Mouse (Mus musculus) MEL (cell line): Measurements from ENCODE around the gene Pou6f1. TPM values are rescaled to one million over a fixed set of nuclear protein-coding genes. Genes with fewer than 3 reads are reported as not detected.

Source experiments
- DNase-seq: peaks from one replicate; pipeline ENCODE4 v3.0.0; 2011; ENCODE audit warnings: low read depth, low spot score
- H3K27ac ChIP-seq: 2 replicates; pipeline ENCODE4 v1.5.1; 2012; ENCODE audit warnings: low read depth, mild to moderate bottlenecking, control low read depth, low read length, moderate library complexity; ENCODE audit not compliant: control insufficient read depth
- H3K27me3 ChIP-seq, 2 experiments: fragments of 150-350 bp in 1 of 2; sonication (generic) in 1 of 2; 2 replicates each; pipeline ENCODE4 v1.6.1; 2012; ENCODE audit warnings: low read length in 2 of 2, mild to moderate bottlenecking in 2 of 2, improper control_type of control experiment in 1 of 2, moderate library complexity in 1 of 2; ENCODE audit not compliant: insufficient read depth in 2 of 2, control insufficient read depth in 1 of 2
- H3K36me3 ChIP-seq, 2 experiments: 2 replicates each; pipeline ENCODE4 v1.6.1; 2012 to 2014; ENCODE audit warnings: low read length in 2 of 2, improper control_type of control experiment in 1 of 2, inconsistent platforms in 1 of 2, mild to moderate bottlenecking in 1 of 2; ENCODE audit not compliant: insufficient read depth in 2 of 2, control insufficient read depth in 1 of 2
- H3K4me1 ChIP-seq, 2 experiments: fragments of 150-350 bp in 1 of 2; sonication (generic) in 1 of 2; 2 replicates each; pipeline ENCODE4 v1.6.1; 2012; ENCODE audit warnings: low read length in 2 of 2, improper control_type of control experiment in 1 of 2, mild to moderate bottlenecking in 1 of 2; ENCODE audit not compliant: insufficient read depth in 2 of 2, control insufficient read depth in 1 of 2
- H3K4me3 ChIP-seq, 2 experiments: fragments of 150-350 bp in 1 of 2; sonication (generic) in 1 of 2; 2 replicates each; pipeline ENCODE4 v1.5.1; 2012; ENCODE audit warnings: low read depth in 2 of 2, low read length in 2 of 2, mild to moderate bottlenecking in 2 of 2, moderate library complexity in 2 of 2, control low read depth in 1 of 2, improper control_type of control experiment in 1 of 2; ENCODE audit not compliant: control insufficient read depth in 1 of 2, insufficient read depth in 1 of 2
- H3K79me2 ChIP-seq: 2 replicates; pipeline ENCODE4 v1.6.1; 2012; ENCODE audit warnings: mild to moderate bottlenecking, low read length, moderate library complexity; ENCODE audit not compliant: control insufficient read depth, poor library complexity, insufficient read depth
- H3K9ac ChIP-seq: 2 replicates; pipeline ENCODE4 v1.6.1; 2012; ENCODE audit warnings: low read depth, mild to moderate bottlenecking, control low read depth, low read length, moderate library complexity; ENCODE audit not compliant: control insufficient read depth, poor library complexity, severe bottlenecking
- H3K9me3 ChIP-seq: fragments of 150-350 bp; sonication (generic); replicated peaks from 2 replicates; pipeline ENCODE4 v1.6.1; 2012; ENCODE audit warnings: mild to moderate bottlenecking, low read length, improper control_type of control experiment, moderate library complexity; ENCODE audit not compliant: insufficient read depth
- CTCF ChIP-seq, 3 experiments: IDR thresholded peaks in 2 of 3; conservative IDR thresholded peaks in 1 of 3; 2 replicates each; pipeline ENCODE4 v1.5.1; 2011 to 2012; ENCODE audit warnings: low read length in 3 of 3, low read depth in 2 of 3, mild to moderate bottlenecking in 2 of 3, improper control_type of control experiment in 1 of 3, inconsistent platforms in 1 of 3, mixed read lengths in 1 of 3, moderate library complexity in 1 of 3; ENCODE audit not compliant: control insufficient read depth in 1 of 3, insufficient read depth in 1 of 3, poor library complexity in 1 of 3, severe bottlenecking in 1 of 3
- E2F4 ChIP-seq: IDR thresholded peaks from 2 replicates; pipeline ENCODE4 v1.6.1; 2011; ENCODE audit warnings: low read depth, low read length, improper control_type of control experiment, borderline replicate concordance
- ETS1 ChIP-seq: IDR thresholded peaks from 2 replicates; pipeline ENCODE4 v1.6.1; 2012; ENCODE audit warnings: low read depth, mild to moderate bottlenecking, inconsistent platforms, low read length, improper control_type of control experiment, moderate library complexity
- GATA1 ChIP-seq: IDR thresholded peaks from 2 replicates; pipeline ENCODE4 v1.6.1; 2011; ENCODE audit warnings: low read depth, low read length, improper control_type of control experiment
- HCFC1 ChIP-seq: IDR thresholded peaks from 2 replicates; pipeline ENCODE4 v1.6.1; 2012; ENCODE audit warnings: low read depth, mild to moderate bottlenecking, inconsistent platforms, low read length, improper control_type of control experiment, moderate library complexity
- JUND ChIP-seq: IDR thresholded peaks from 2 replicates; pipeline ENCODE4 v1.6.1; 2011; ENCODE audit warnings: low read depth, mild to moderate bottlenecking, improper control_type of control experiment, low read length
- KAT2A ChIP-seq: conservative IDR thresholded peaks from 2 replicates; pipeline ENCODE4 v1.6.1; 2012; ENCODE audit warnings: low read depth, low read length, improper control_type of control experiment, inconsistent platforms
- MXI1 ChIP-seq: IDR thresholded peaks from 2 replicates; pipeline ENCODE4 v1.6.1; 2011; ENCODE audit warnings: mild to moderate bottlenecking, low read depth, low read length, improper control_type of control experiment
- NRF1 ChIP-seq: IDR thresholded peaks from 2 replicates; pipeline ENCODE4 v1.6.1; 2014; ENCODE audit warnings: low read depth, mild to moderate bottlenecking, inconsistent platforms, low read length, improper control_type of control experiment, moderate library complexity; ENCODE audit not compliant: poor library complexity, insufficient read depth, severe bottlenecking
- POLR2A ChIP-seq, 2 experiments: IDR thresholded peaks; 2 replicates each; pipeline ENCODE4 v1.6.1; 2011 to 2012; ENCODE audit warnings: low read length in 2 of 2, mild to moderate bottlenecking in 2 of 2, control low read depth in 1 of 2, improper control_type of control experiment in 1 of 2, low read depth in 1 of 2, moderate library complexity in 1 of 2; ENCODE audit not compliant: control insufficient read depth in 1 of 2, insufficient read depth in 1 of 2, poor library complexity in 1 of 2
- POLR2AphosphoS5 ChIP-seq: IDR thresholded peaks from 2 replicates; pipeline ENCODE4 v1.6.1; 2012; ENCODE audit warnings: low read depth, borderline replicate concordance, mild to moderate bottlenecking, inconsistent platforms, low read length, moderate library complexity, mixed read lengths
- RCOR1 ChIP-seq: IDR thresholded peaks from 2 replicates; pipeline ENCODE4 v1.6.1; 2012; ENCODE audit warnings: low read depth, mild to moderate bottlenecking, inconsistent platforms, low read length, improper control_type of control experiment
- SMC3 ChIP-seq: IDR thresholded peaks from 2 replicates; pipeline ENCODE4 v1.6.1; 2011; ENCODE audit warnings: low read depth, low read length, improper control_type of control experiment
- TAL1 ChIP-seq: IDR thresholded peaks from 2 replicates; pipeline ENCODE4 v1.6.1; 2012; ENCODE audit warnings: mild to moderate bottlenecking, inconsistent platforms, low read length, moderate library complexity, mixed read lengths
- TBP ChIP-seq: IDR thresholded peaks from 2 replicates; pipeline ENCODE4 v1.8.0; 2011; ENCODE audit warnings: low read depth, low read length, improper control_type of control experiment
- TCF12 ChIP-seq: IDR thresholded peaks from 2 replicates; pipeline ENCODE4 v1.6.1; 2014; ENCODE audit warnings: low read depth, mild to moderate bottlenecking, inconsistent platforms, low read length, improper control_type of control experiment, moderate library complexity
- USF2 ChIP-seq, 2 experiments: IDR thresholded peaks; 2 replicates each; pipeline ENCODE4 v1.6.1; 2011 to 2012; ENCODE audit warnings: improper control_type of control experiment in 2 of 2, low read length in 2 of 2, borderline replicate concordance in 1 of 2, inconsistent platforms in 1 of 2, low read depth in 1 of 2, mild to moderate bottlenecking in 1 of 2; ENCODE audit not compliant: insufficient read depth in 1 of 2
- ZC3H11A ChIP-seq: IDR thresholded peaks from 2 replicates; pipeline ENCODE4 v1.6.1; 2012; ENCODE audit warnings: low read depth, mild to moderate bottlenecking, inconsistent platforms, low read length, improper control_type of control experiment
- ZMIZ1 ChIP-seq: IDR thresholded peaks from 2 replicates; pipeline ENCODE4 v1.6.1; 2012; ENCODE audit warnings: low read depth, mild to moderate bottlenecking, inconsistent platforms, low read length, improper control_type of control experiment, moderate library complexity
- polyA plus RNA-seq, 2 experiments: library from polyadenylated mRNA; stranded (reverse) in 1 of 2; unstranded in 1 of 2; fragments of >175 nt in 1 of 2; fragments of >200 nt in 1 of 2; gene quantifications; 2 replicates each; pipeline versions ENCODE4 v1.2.1 to v1.2.4; 2012; ENCODE audit warnings: low replicate concordance in 2 of 2, low read depth in 1 of 2; ENCODE audit not compliant: insufficient read length in 2 of 2, insufficient read depth in 1 of 2, missing spikeins in 1 of 2
- total RNA-seq: library from RNA; depleted of rRNA; stranded (reverse); fragments of 300-350 nt; gene quantifications from 2 replicates; pipeline ENCODE4 v1.2.3, GENCODE M21; 2012

Gene Pou6f1
- total and polyA plus RNA-seq, 3 experiments: 0.46 to 2.5 TPM; not detected in 1

- no peak for DNase-seq
- peaks cover 0 to 1% of the 10 kb centered on the region in 2 experiments; a peak in 1 of 4 replicates for H3K4me1 ChIP-seq
- H3K4me3 ChIP-seq: no peak overlapping the region
- peaks cover 7 to 10% of the 10 kb centered on the region in 2 experiments for H3K36me3 ChIP-seq
- no peaks in the 10 kb centered on the region for H3K27me3 ChIP-seq
- H3K27ac ChIP-seq: no peak overlapping the region
- H3K9ac ChIP-seq: no peak overlapping the region
- H3K9me3 ChIP-seq: no peaks in the 10 kb centered on the region
- no peak for TF ChIP-seq KAT2A
- TF ChIP-seq, all 39 proteins: peak for 0
- H3K79me2 ChIP-seq: no peaks in the 10 kb centered on the region
Measured at GRCm38 (mm10) chr15:100624435-100624834, 24.7 kb upstream of the Pou6f1 start.

- no peak for TF ChIP-seq MXI1
- TF ChIP-seq TAL1: no peak
- no peak for TF ChIP-seq JUND
- TF ChIP-seq SMC3: no peak
- no peak for TF ChIP-seq ETS1
- TF ChIP-seq E2F4: no peak
- no peak for TF ChIP-seq POLR2AphosphoS5
- TF ChIP-seq NRF1: no peak
- no peak for TF ChIP-seq ZMIZ1
- no peak for TF ChIP-seq TBP
- no peak for TF ChIP-seq HCFC1
- TF ChIP-seq POLR2A (IDR thresholded peaks at IDR 0.05; ENCODE audit: control insufficient read depth in 1 of 2, insufficient read depth in 1 of 2, low read depth in 1 of 2, low read length in 2 of 2, poor library complexity in 1 of 2): no peak
- TF ChIP-seq KAT2A: no peak
- no peak for TF ChIP-seq ZC3H11A
- no peak for TF ChIP-seq USF2 (IDR thresholded peaks at IDR 0.05; ENCODE audit: borderline replicate concordance in 1 of 2, insufficient read depth in 1 of 2, low read depth in 1 of 2, low read length in 2 of 2)
- no peak for TF ChIP-seq CTCF (IDR thresholded peaks at IDR 0.05 in 2 of 3, conservative IDR thresholded peaks at IDR 0.05 in 1 of 3; ENCODE audit: control insufficient read depth in 1 of 3, insufficient read depth in 1 of 3, low read depth in 2 of 3, low read length in 3 of 3, poor library complexity in 1 of 3, severe bottlenecking in 1 of 3)
- no peak for TF ChIP-seq GATA1
- TF ChIP-seq RCOR1: no peak
- no peak for TF ChIP-seq TCF12
- Histone ChIP-seq H3K79me2 (no peaks in the 10 kb centered on the region), H3K9ac (no peak overlapping the region), H3K27me3 (no peaks in the 10 kb centered on the region), H3K9me3 (no peaks in the 10 kb centered on the region), H3K36me3 (peaks cover 7 to 12% of the 10 kb centered on the region in 2 experiments), H3K27ac (no peak overlapping the region), H3K4me3 (no peak overlapping the region), H3K4me1 (no peaks in the 10 kb centered on the region; a peak in 1 of 4 replicates)
- DNase-seq: no peak
Measured at GRCm38 (mm10) chr15:100623754-100624153, 24.0 kb upstream of the Pou6f1 start.
